Mouse (Mus musculus) liver, adult 2 months (tissue): ENCODE measurements at regions not wholly inside any gene's neighbourhood (a gene's known extent, or its start where the extent isn't known, plus 50 kb on each side); places are given as distances from the start of the nearest gene placed in this dataset.

Source experiments
- CTCF ChIP-seq: fragments of 200-500 bp; IDR thresholded peaks from 2 replicates; pipeline ENCODE4 v1.5.1; 2011; ENCODE audit warnings: low read depth, low read length, control low read depth
- POLR2A ChIP-seq: fragments of 200-500 bp; IDR thresholded peaks from 2 replicates; pipeline ENCODE4 v1.6.1; 2011; ENCODE audit warnings: low read length, control low read depth; ENCODE audit not compliant: insufficient read depth; ENCODE audit errors: extremely low read depth

DNA sequence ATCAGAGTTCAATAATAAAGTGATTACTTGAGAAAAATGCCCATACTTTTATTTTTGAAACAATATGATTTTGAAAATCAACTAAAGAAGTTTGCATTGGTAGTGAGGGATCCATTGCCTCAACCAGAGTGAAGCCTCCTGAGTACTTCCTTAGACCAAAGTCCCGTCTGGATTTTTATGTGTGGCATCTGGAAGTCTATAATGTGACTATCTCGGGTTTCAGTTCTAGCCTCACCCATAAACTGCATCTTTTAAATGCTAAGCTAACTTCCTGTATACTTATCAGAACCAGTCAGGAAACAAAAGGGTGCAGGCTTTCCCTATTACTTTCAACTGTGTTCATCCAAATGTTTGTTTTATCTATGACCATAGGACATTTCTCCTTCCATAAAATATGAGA, 178.8 kb downstream of the Spry2 start:
- TF ChIP-seq POLR2A (no peak), CTCF (no peak)
